Mouse (Mus musculus): ENCODE data around the gene Reln. TPM values are rescaled to one million over a fixed set of nuclear protein-coding genes. Genes with fewer than 3 reads are reported as not detected.

The Reln gene
- polyA plus RNA-seq, 1 experiment from 2014 or later = 33.6 TPM

- no peaks in the 10 kb centered on the region for H3K36me3 ChIP-seq (ENCODE audit: poor library complexity, severe bottlenecking)
- H3K9me3 ChIP-seq (replicated peaks) = no peaks in the 10 kb centered on the region
- H3K27me3 ChIP-seq = no peaks in the 10 kb centered on the region
- no peak overlapping the region for H3K4me2 ChIP-seq
- H3K27ac ChIP-seq = 0 out of 2 replicates have a peak overlapping the region, but pooled peaks have one; percentile 1
- no peak overlapping the region for H3K9ac ChIP-seq
- peak; percentile 82 for ATAC-seq
- 79% methylated on average over 3 of the region's 3 CpGs for WGBS
- no peak overlapping the region for H3K4me3 ChIP-seq
- H3K4me1 ChIP-seq = peaks cover 9% of the 10 kb centered on the region
Measured at GRCm38 (mm10) chr5:22262351-22262765, 82.1 kb downstream of the Reln start.

GRCm38 (mm10) chr5:22255346-22255745 lies 89.2 kb downstream of the Reln start:
- ATAC-seq = no peak
- H3K27ac ChIP-seq = no peak overlapping the region

GRCm38 (mm10) chr5:22253910-22254309 lies 90.6 kb downstream of the Reln start:
- 73% methylated on average over 3 of the region's 3 CpGs for WGBS
- no peaks in the 10 kb centered on the region for H3K9me3 ChIP-seq (replicated peaks)
- no peak overlapping the region for H3K9ac ChIP-seq
- H3K27me3 ChIP-seq = no peaks in the 10 kb centered on the region
- H3K4me1 ChIP-seq = 0 out of 2 replicates have a peak, but pooled peaks cover 8% of the 10 kb centered on the region
- no peak overlapping the region for H3K27ac ChIP-seq
- no peaks in the 10 kb centered on the region for H3K36me3 ChIP-seq (ENCODE audit: poor library complexity, severe bottlenecking)
- no peak for ATAC-seq
- no peak overlapping the region for H3K4me2 ChIP-seq
- no peak overlapping the region for H3K4me3 ChIP-seq

More at GRCm38 (mm10) chr5:22255346-22255745, 89.2 kb downstream of the Reln start:
- H3K4me2 ChIP-seq = no peak overlapping the region
- no peaks in the 10 kb centered on the region for H3K9me3 ChIP-seq (replicated peaks)
- no peak overlapping the region for H3K9ac ChIP-seq
- no peaks in the 10 kb centered on the region for H3K27me3 ChIP-seq
- no peaks in the 10 kb centered on the region for H3K36me3 ChIP-seq (ENCODE audit: poor library complexity, severe bottlenecking)
- WGBS = 93% methylated on average over 3 of the region's 3 CpGs
- H3K4me1 ChIP-seq = 0 out of 2 replicates have a peak, but pooled peaks cover 8% of the 10 kb centered on the region
- H3K4me3 ChIP-seq = no peak overlapping the region

GRCm38 (mm10) chr5:22253318-22253717 lies 91.2 kb downstream of the Reln start:
- Histone ChIP-seq H3K36me3 (ENCODE audit: poor library complexity, severe bottlenecking) (no peaks in the 10 kb centered on the region), H3K9me3 (replicated peaks) (no peaks in the 10 kb centered on the region), H3K9ac (no peak overlapping the region), H3K4me1 (0 out of 2 replicates have a peak, but pooled peaks cover 8% of the 10 kb centered on the region), H3K4me2 (no peak overlapping the region), H3K4me3 (no peak overlapping the region), H3K27ac (no peak overlapping the region), H3K27me3 (no peaks in the 10 kb centered on the region)
- 86% methylated on average over 6 of the region's 6 CpGs for WGBS
- peak; percentile 4; the same call in 1 of the 2 replicates for ATAC-seq

GRCm38 (mm10) chr5:22247850-22248249 lies 96.7 kb downstream of the Reln start:
- Histone ChIP-seq H3K4me1 (no peaks in the 10 kb centered on the region), H3K27me3 (no peaks in the 10 kb centered on the region), H3K4me2 (no peak overlapping the region), H3K9me3 (replicated peaks) (no peaks in the 10 kb centered on the region), H3K27ac (no peak overlapping the region), H3K4me3 (no peak overlapping the region), H3K9ac (no peak overlapping the region), H3K36me3 (ENCODE audit: poor library complexity, severe bottlenecking) (no peaks in the 10 kb centered on the region)
- no peak for ATAC-seq
- WGBS = 66% methylated on average over 6 of the region's 6 CpGs

GRCm38 (mm10) chr5:22245056-22245455 lies 99.4 kb downstream of the Reln start:
- 93% methylated on average over 1 of the region's 1 CpGs for WGBS
- ATAC-seq = no peak
- Histone ChIP-seq H3K4me1 (no peaks in the 10 kb centered on the region), H3K36me3 (ENCODE audit: poor library complexity, severe bottlenecking) (no peaks in the 10 kb centered on the region), H3K9ac (no peak overlapping the region), H3K27me3 (no peaks in the 10 kb centered on the region), H3K4me2 (no peak overlapping the region), H3K27ac (no peak overlapping the region), H3K9me3 (replicated peaks) (no peaks in the 10 kb centered on the region), H3K4me3 (no peak overlapping the region)

GRCm38 (mm10) chr5:22243538-22243937 lies 101.0 kb downstream of the Reln start:
- H3K27ac ChIP-seq = no peak overlapping the region
- no peaks in the 10 kb centered on the region for H3K9me3 ChIP-seq (replicated peaks)
- no peaks in the 10 kb centered on the region for H3K4me1 ChIP-seq
- no peak overlapping the region for H3K9ac ChIP-seq
- 84% methylated on average over 2 of the region's 2 CpGs for WGBS
- no peaks in the 10 kb centered on the region for H3K27me3 ChIP-seq
- no peaks in the 10 kb centered on the region for H3K36me3 ChIP-seq (ENCODE audit: poor library complexity, severe bottlenecking)
- H3K4me2 ChIP-seq = no peak overlapping the region
- H3K4me3 ChIP-seq = no peak overlapping the region
- ATAC-seq = no peak

- no peaks in the 10 kb centered on the region for H3K9me3 ChIP-seq (replicated peaks)
- no peak for ATAC-seq
- 93% methylated on average over 4 of the region's 4 CpGs for WGBS
- no peaks in the 10 kb centered on the region for H3K4me1 ChIP-seq
- H3K9ac ChIP-seq = no peak overlapping the region
- H3K36me3 ChIP-seq (ENCODE audit: poor library complexity, severe bottlenecking) = no peaks in the 10 kb centered on the region
- H3K27me3 ChIP-seq = no peaks in the 10 kb centered on the region
- no peak overlapping the region for H3K27ac ChIP-seq
- H3K4me3 ChIP-seq = no peak overlapping the region
- H3K4me2 ChIP-seq = no peak overlapping the region
Measured at GRCm38 (mm10) chr5:22241560-22241959, 102.9 kb downstream of the Reln start.

- Histone ChIP-seq H3K9ac (no peak overlapping the region), H3K27ac (no peak overlapping the region), H3K4me1 (no peaks in the 10 kb centered on the region), H3K27me3 (no peaks in the 10 kb centered on the region), H3K4me2 (no peak overlapping the region), H3K36me3 (ENCODE audit: poor library complexity, severe bottlenecking) (no peaks in the 10 kb centered on the region), H3K9me3 (replicated peaks) (no peaks in the 10 kb centered on the region), H3K4me3 (no peak overlapping the region)
- 72% methylated on average over 6 of the region's 6 CpGs for WGBS
- no peak for ATAC-seq
Measured at GRCm38 (mm10) chr5:22236801-22237200, 107.7 kb downstream of the Reln start.

- 73% methylated on average over 4 of the region's 4 CpGs for WGBS
- Histone ChIP-seq H3K36me3 (ENCODE audit: poor library complexity, severe bottlenecking) (no peaks in the 10 kb centered on the region), H3K9me3 (replicated peaks) (no peaks in the 10 kb centered on the region), H3K27ac (no peak overlapping the region), H3K4me3 (no peak overlapping the region), H3K9ac (no peak overlapping the region), H3K4me2 (no peak overlapping the region), H3K4me1 (no peaks in the 10 kb centered on the region), H3K27me3 (no peaks in the 10 kb centered on the region)
- no peak for ATAC-seq
Measured at GRCm38 (mm10) chr5:22224515-22224914, 120.0 kb downstream of the Reln start.

- H3K36me3 ChIP-seq (ENCODE audit: poor library complexity, severe bottlenecking) = no peaks in the 10 kb centered on the region
- no peak overlapping the region for H3K9ac ChIP-seq
- no peak overlapping the region for H3K4me3 ChIP-seq
- no peaks in the 10 kb centered on the region for H3K9me3 ChIP-seq (replicated peaks)
- no peak overlapping the region for H3K4me2 ChIP-seq
- no peak overlapping the region for H3K27ac ChIP-seq
- 92% methylated on average over 2 of the region's 2 CpGs for WGBS
- H3K4me1 ChIP-seq = no peaks in the 10 kb centered on the region
- no peak for ATAC-seq
- no peaks in the 10 kb centered on the region for H3K27me3 ChIP-seq
Measured at GRCm38 (mm10) chr5:22223940-22224339, 120.6 kb downstream of the Reln start.

GRCm38 (mm10) chr5:22208311-22209021 lies 136.0 kb downstream of the Reln start:
- Histone ChIP-seq H3K27me3 (no peaks in the 10 kb centered on the region), H3K4me1 (no peaks in the 10 kb centered on the region), H3K27ac (no peak overlapping the region), H3K36me3 (ENCODE audit: poor library complexity, severe bottlenecking) (no peaks in the 10 kb centered on the region), H3K4me3 (no peak overlapping the region), H3K9ac (no peak overlapping the region), H3K9me3 (replicated peaks) (no peaks in the 10 kb centered on the region), H3K4me2 (no peak overlapping the region)
- 68% methylated on average over 8 of the region's 8 CpGs for WGBS
- peak; percentile 38 for ATAC-seq

GRCm38 (mm10) chr5:22197926-22198325 lies 146.6 kb downstream of the Reln start:
- Histone ChIP-seq H3K27me3 (no peaks in the 10 kb centered on the region), H3K27ac (no peak overlapping the region), H3K4me3 (no peak overlapping the region), H3K9me3 (replicated peaks) (no peaks in the 10 kb centered on the region), H3K4me1 (0 out of 2 replicates have a peak, but pooled peaks cover 10% of the 10 kb centered on the region), H3K9ac (no peak overlapping the region), H3K36me3 (ENCODE audit: poor library complexity, severe bottlenecking) (no peaks in the 10 kb centered on the region), H3K4me2 (no peak overlapping the region)
- ATAC-seq = no peak
- 87% methylated on average over 2 of the region's 2 CpGs for WGBS

All from forebrain, embryonic 13.5 days (tissue).